Mouse (Mus musculus): ENCODE measurements around the gene Cadm3.

DNA sequence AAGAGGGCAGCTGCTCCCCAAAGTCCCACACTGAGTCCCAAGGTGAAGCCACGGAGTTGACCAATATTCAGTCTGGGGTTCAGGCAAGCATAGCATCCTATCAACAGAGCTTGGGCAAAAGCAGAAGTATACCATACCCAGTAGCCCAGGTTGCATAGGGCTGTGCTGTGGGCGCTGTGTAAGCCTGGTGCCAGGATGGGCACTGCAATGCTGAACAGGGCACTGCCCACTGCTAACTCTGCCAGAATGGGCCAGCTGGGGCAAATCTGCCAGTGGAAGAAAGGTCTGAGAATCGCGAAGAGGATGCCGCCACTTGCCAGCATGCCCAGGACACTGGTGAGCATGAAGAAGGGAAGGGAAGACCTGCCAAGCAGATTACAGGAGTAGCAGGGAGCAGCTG, 35.1 kb downstream of the Cadm3 start:
- no peak for TF ChIP-seq CTCF (IDR thresholded peaks at IDR 0.05; ENCODE audit: control insufficient read depth, insufficient read depth, insufficient read length)
- no peak for TF ChIP-seq USF1 (IDR thresholded peaks at IDR 0.05; ENCODE audit: low read depth)
- no peak for TF ChIP-seq MYOD1 (IDR thresholded peaks at IDR 0.05; ENCODE audit: control insufficient read depth, insufficient read length, low read depth)
- TF ChIP-seq MYOG (IDR thresholded peaks at IDR 0.05; ENCODE audit: control insufficient read depth, extremely low read depth, insufficient read length): no peak
